Mouse (Mus musculus): Measurements from ENCODE around the gene Slit1. TPM values are rescaled to one million over a fixed set of nuclear protein-coding genes. Genes with fewer than 3 reads are reported as not detected.

The Slit1 gene
- polyA plus RNA-seq, 1 experiment from 2014 or later = 0.16 TPM

GRCm38 (mm10) chr19:41589026-41589425 is 154.4 kb downstream of the Slit1 start:
- DNase-seq (ENCODE audit: low spot score) (no peak), ATAC-seq (no peak)
- WGBS = 87% methylated on average over 7 of the region's 7 CpGs
- H3K36me3 ChIP-seq (ENCODE audit: insufficient read depth, low read length) = peaks cover 3% of the 10 kb centered on the region; the same call in 1 of the 2 replicates
- no peaks in the 10 kb centered on the region for H3K27me3 ChIP-seq (replicated peaks; ENCODE audit: insufficient read depth, low read length)
- H3K4me2 ChIP-seq (replicated peaks; ENCODE audit: low read depth, low read length) = no peak overlapping the region
- no peak overlapping the region for H3K4me3 ChIP-seq (ENCODE audit: low read depth, low read length)
- no peaks in the 10 kb centered on the region for H3K9me3 ChIP-seq (ENCODE audit: low read length)
- TF ChIP-seq CTCF (IDR thresholded peaks at IDR 0.05) (no peak), EP300 (IDR thresholded peaks at IDR 0.05) (no peak)
- H3K4me1 ChIP-seq (ENCODE audit: insufficient read depth, low read depth, low read length) = no peaks in the 10 kb centered on the region
- H3K27ac ChIP-seq (ENCODE audit: low read length) = no peak overlapping the region
- no peak overlapping the region for H3K9ac ChIP-seq (replicated peaks; ENCODE audit: low read depth)

GRCm38 (mm10) chr19:41587431-41588222 is 155.8 kb downstream of the Slit1 start:
- peaks cover 9% of the 10 kb centered on the region; the same call in 1 of the 2 replicates for H3K36me3 ChIP-seq (ENCODE audit: insufficient read depth, low read length)
- no peak for ATAC-seq
- no peak overlapping the region for H3K27ac ChIP-seq (ENCODE audit: low read length)
- no peaks in the 10 kb centered on the region for H3K4me1 ChIP-seq (ENCODE audit: insufficient read depth, low read depth, low read length)
- WGBS = 88% methylated on average over 20 of the region's 20 CpGs
- H3K4me2 ChIP-seq (replicated peaks; ENCODE audit: low read depth, low read length) = no peak overlapping the region
- H3K9me3 ChIP-seq (ENCODE audit: low read length) = no peaks in the 10 kb centered on the region
- no peak overlapping the region for H3K9ac ChIP-seq (replicated peaks; ENCODE audit: low read depth)
- no peaks in the 10 kb centered on the region for H3K27me3 ChIP-seq (replicated peaks; ENCODE audit: insufficient read depth, low read length)
- TF ChIP-seq EP300 (IDR thresholded peaks at IDR 0.05) (no peak), CTCF (IDR thresholded peaks at IDR 0.05) (no peak)
- DNase-seq (ENCODE audit: low spot score) = no peak
- H3K4me3 ChIP-seq (ENCODE audit: low read depth, low read length) = no peak overlapping the region

- no peak for DNase-seq (ENCODE audit: low spot score)
- no peak for TF ChIP-seq CTCF (IDR thresholded peaks at IDR 0.05)
- no peak for TF ChIP-seq EP300 (IDR thresholded peaks at IDR 0.05)
- Histone ChIP-seq H3K9me3 (ENCODE audit: low read length) (no peaks in the 10 kb centered on the region), H3K27me3 (replicated peaks; ENCODE audit: insufficient read depth, low read length) (no peaks in the 10 kb centered on the region), H3K4me1 (ENCODE audit: insufficient read depth, low read depth, low read length) (no peaks in the 10 kb centered on the region), H3K9ac (replicated peaks; ENCODE audit: low read depth) (no peak overlapping the region), H3K36me3 (ENCODE audit: insufficient read depth, low read length) (peaks cover 18% of the 10 kb centered on the region), H3K27ac (ENCODE audit: low read length) (no peak overlapping the region), H3K4me3 (ENCODE audit: low read depth, low read length) (no peak overlapping the region), H3K4me2 (replicated peaks; ENCODE audit: low read depth, low read length) (no peak overlapping the region)
- WGBS = 80% methylated on average over 10 of the region's 10 CpGs
- ATAC-seq = no peak
Measured at GRCm38 (mm10) chr19:41586752-41587151, 156.7 kb downstream of the Slit1 start.

- ATAC-seq (no peak), DNase-seq (ENCODE audit: low spot score) (no peak)
- no peak overlapping the region for H3K4me3 ChIP-seq (ENCODE audit: low read depth, low read length)
- peaks cover 18% of the 10 kb centered on the region for H3K36me3 ChIP-seq (ENCODE audit: insufficient read depth, low read length)
- no peaks in the 10 kb centered on the region for H3K4me1 ChIP-seq (ENCODE audit: insufficient read depth, low read depth, low read length)
- H3K4me2 ChIP-seq (replicated peaks; ENCODE audit: low read depth, low read length) = no peak overlapping the region
- no peaks in the 10 kb centered on the region for H3K27me3 ChIP-seq (replicated peaks; ENCODE audit: insufficient read depth, low read length)
- no peak overlapping the region for H3K9ac ChIP-seq (replicated peaks; ENCODE audit: low read depth)
- no peaks in the 10 kb centered on the region for H3K9me3 ChIP-seq (ENCODE audit: low read length)
- 95% methylated on average over 5 of the region's 5 CpGs for WGBS
- TF ChIP-seq EP300 (IDR thresholded peaks at IDR 0.05) (no peak), CTCF (IDR thresholded peaks at IDR 0.05) (no peak)
- H3K27ac ChIP-seq (ENCODE audit: low read length) = no peak overlapping the region
Measured at GRCm38 (mm10) chr19:41582918-41583514, 160.4 kb downstream of the Slit1 start.

- Histone ChIP-seq H3K9ac (replicated peaks; ENCODE audit: low read depth) (no peak within 1 kb of the TSS), H3K27ac (ENCODE audit: low read length) (no peak within 1 kb of the TSS), H3K4me2 (replicated peaks; ENCODE audit: low read depth, low read length) (no peak within 1 kb of the TSS), H3K4me3 (ENCODE audit: low read depth, low read length) (no peak within 1 kb of the TSS), H3K4me1 (ENCODE audit: insufficient read depth, low read depth, low read length) (no peaks in the 10 kb centered on the region), H3K27me3 (replicated peaks; ENCODE audit: insufficient read depth, low read length) (no peaks in the 10 kb centered on the region), H3K36me3 (ENCODE audit: insufficient read depth, low read length) (peaks cover 18% of the 10 kb centered on the region), H3K9me3 (ENCODE audit: low read length) (no peaks in the 10 kb centered on the region)
- ATAC-seq (no peak), DNase-seq (ENCODE audit: low spot score) (no peak)
- WGBS = 89% methylated on average over 23 of the region's 23 CpGs
- TF ChIP-seq EP300 (IDR thresholded peaks at IDR 0.05) = no peak
- TF ChIP-seq CTCF (IDR thresholded peaks at IDR 0.05) = no peak
Measured at GRCm38 (mm10) chr19:41581706-41582420, 161.6 kb downstream of the Slit1 start, which contains the start of gene Gm340. Gene Gm340 (plus strand): TSS chr19:41582370.

- Histone ChIP-seq H3K4me1 (ENCODE audit: insufficient read depth, low read depth, low read length) (no peaks in the 10 kb centered on the region), H3K9me3 (ENCODE audit: low read length) (no peaks in the 10 kb centered on the region), H3K4me2 (replicated peaks; ENCODE audit: low read depth, low read length) (no peak overlapping the region), H3K4me3 (ENCODE audit: low read depth, low read length) (no peak overlapping the region), H3K27ac (ENCODE audit: low read length) (no peak overlapping the region), H3K36me3 (ENCODE audit: insufficient read depth, low read length) (peaks cover 15% of the 10 kb centered on the region), H3K9ac (replicated peaks; ENCODE audit: low read depth) (no peak overlapping the region), H3K27me3 (replicated peaks; ENCODE audit: insufficient read depth, low read length) (no peaks in the 10 kb centered on the region)
- no peak for DNase-seq (ENCODE audit: low spot score)
- whole genome bisulfite sequencing = 76% methylated on average over 4 of the region's 4 CpGs
- TF ChIP-seq CTCF (IDR thresholded peaks at IDR 0.05) (no peak), EP300 (IDR thresholded peaks at IDR 0.05) (no peak)
- no peak for ATAC-seq
Measured at GRCm38 (mm10) chr19:41579311-41579920, 164.0 kb downstream of the Slit1 start.

Data from lung, postnatal 0 days (tissue).